Mouse (Mus musculus) C2C12 (cell line): Measurements from ENCODE around the gene Phactr1. TPM values are rescaled to one million over a fixed set of nuclear protein-coding genes. Genes with fewer than 3 reads are reported as not detected.

Source experiments
- H3K27me3 ChIP-seq: one replicate; pipeline ENCODE4 v1.6.1; 2011; ENCODE audit not compliant: control insufficient read depth, insufficient read depth, insufficient read length
- H3K36me3 ChIP-seq: one replicate; pipeline ENCODE4 v1.6.1; 2011; ENCODE audit not compliant: control insufficient read depth, insufficient read depth
- H3K4me3 ChIP-seq: one replicate; pipeline ENCODE4 v1.5.1; 2011; ENCODE audit warnings: mild to moderate bottlenecking, control low read depth; ENCODE audit not compliant: poor library complexity, insufficient read depth, severe bottlenecking
- H3K79me2 ChIP-seq: one replicate; pipeline ENCODE4 v1.6.1; 2011; ENCODE audit not compliant: control insufficient read depth, insufficient read depth
- H3K79me3 ChIP-seq: one replicate; pipeline ENCODE4 v1.6.1; 2011; ENCODE audit warnings: low read depth, control low read depth
- H3ac ChIP-seq: one replicate; pipeline ENCODE3; 2011; ENCODE audit warnings: low read depth; ENCODE audit not compliant: control insufficient read depth, insufficient read length
- CEBPB ChIP-seq: IDR thresholded peaks from one replicate; pipeline ENCODE4 v1.6.1; 2011; ENCODE audit warnings: low read depth, mild to moderate bottlenecking, control low read depth, moderate library complexity
- CTCF ChIP-seq: IDR thresholded peaks from one replicate; pipeline ENCODE4 v1.5.1; 2011; ENCODE audit not compliant: control insufficient read depth, insufficient read depth, insufficient read length
- FOSL1 ChIP-seq: IDR thresholded peaks from one replicate; pipeline ENCODE4 v1.8.0; 2011; ENCODE audit warnings: mild to moderate bottlenecking, low read length; ENCODE audit not compliant: poor library complexity, insufficient read depth, severe bottlenecking
- MAX ChIP-seq: IDR thresholded peaks from one replicate; pipeline ENCODE4 v1.6.1; 2011; ENCODE audit warnings: mild to moderate bottlenecking, control low read depth
- MYOD1 ChIP-seq: IDR thresholded peaks from one replicate; pipeline ENCODE4 v1.6.1; 2011; ENCODE audit warnings: low read depth; ENCODE audit not compliant: control insufficient read depth, insufficient read length
- MYOG ChIP-seq: IDR thresholded peaks from one replicate; pipeline ENCODE4 v1.6.1; 2011; ENCODE audit not compliant: control insufficient read depth, insufficient read length; ENCODE audit errors: extremely low read depth
- USF1 ChIP-seq: IDR thresholded peaks from one replicate; pipeline ENCODE4 v1.6.1; 2011; ENCODE audit warnings: low read depth, mild to moderate bottlenecking, control low read depth, moderate library complexity
- polyA plus RNA-seq: library from polyadenylated mRNA; unstranded; fragments of >200 nt; fragmentation: generic; extraction: Trizol; gene quantifications from one replicate; pipeline ENCODE4 v1.2.1, GENCODE M21; 2012; ENCODE audit warnings: missing spikeins

Phactr1 gene
- polyA plus RNA-seq, 1 experiment = 0.05 TPM

- H3K4me3 ChIP-seq = no peak overlapping the region
Measured at GRCm38 (mm10) chr13:42974506-42974905, 294.1 kb downstream of the Phactr1 start.

GRCm38 (mm10) chr13:42976144-42976543, 295.7 kb downstream of the Phactr1 start:
- Histone ChIP-seq H3K4me3 (no peak overlapping the region), H3ac (no peak overlapping the region), H3K27me3 (peaks cover 3% of the 10 kb centered on the region), H3K79me3 (no peaks in the 10 kb centered on the region), H3K79me2 (no peaks in the 10 kb centered on the region), H3K36me3 (no peaks in the 10 kb centered on the region)
- TF ChIP-seq CEBPB = no peak
- no peak for TF ChIP-seq MYOG
- no peak for TF ChIP-seq USF1
- TF ChIP-seq CTCF = no peak
- TF ChIP-seq MAX = no peak
- no peak for TF ChIP-seq FOSL1
- TF ChIP-seq MYOD1 = no peak

More at GRCm38 (mm10) chr13:42974506-42974905, 294.1 kb downstream of the Phactr1 start:
- Histone ChIP-seq H3K27me3 (peaks cover 3% of the 10 kb centered on the region), H3ac (no peak overlapping the region), H3K79me2 (no peaks in the 10 kb centered on the region), H3K36me3 (no peaks in the 10 kb centered on the region), H3K79me3 (no peaks in the 10 kb centered on the region)
- TF ChIP-seq FOSL1 = no peak
- TF ChIP-seq CEBPB = no peak
- no peak for TF ChIP-seq MYOD1
- TF ChIP-seq MAX = no peak
- TF ChIP-seq CTCF = no peak
- no peak for TF ChIP-seq MYOG
- no peak for TF ChIP-seq USF1

- Histone ChIP-seq H3K4me3 (no peak overlapping the region), H3ac (no peak overlapping the region), H3K27me3 (peaks cover 3% of the 10 kb centered on the region), H3K79me3 (no peaks in the 10 kb centered on the region), H3K36me3 (no peaks in the 10 kb centered on the region), H3K79me2 (no peaks in the 10 kb centered on the region)
- no peak for TF ChIP-seq MYOG
- no peak for TF ChIP-seq MAX
- no peak for TF ChIP-seq CEBPB
- no peak for TF ChIP-seq FOSL1
- no peak for TF ChIP-seq USF1
- TF ChIP-seq CTCF = no peak
- TF ChIP-seq MYOD1 = no peak
Measured at GRCm38 (mm10) chr13:42976967-42977366, 296.5 kb downstream of the Phactr1 start.

- Histone ChIP-seq H3K4me3 (no peak overlapping the region), H3K27me3 (peaks cover 3% of the 10 kb centered on the region), H3K36me3 (no peaks in the 10 kb centered on the region), H3K79me2 (no peaks in the 10 kb centered on the region), H3K79me3 (no peaks in the 10 kb centered on the region), H3ac (no peak overlapping the region)
- TF ChIP-seq CEBPB = no peak
- TF ChIP-seq FOSL1 = no peak
- no peak for TF ChIP-seq MAX
- no peak for TF ChIP-seq MYOD1
- no peak for TF ChIP-seq MYOG
- no peak for TF ChIP-seq USF1
- no peak for TF ChIP-seq CTCF
Measured at GRCm38 (mm10) chr13:42980581-42980980, 300.2 kb downstream of the Phactr1 start.

GRCm38 (mm10) chr13:42982646-42983045, 302.2 kb downstream of the Phactr1 start:
- no peaks in the 10 kb centered on the region for H3K79me2 ChIP-seq
- H3K27me3 ChIP-seq = peaks cover 1% of the 10 kb centered on the region
- H3ac ChIP-seq = no peak overlapping the region
- TF ChIP-seq CTCF (no peak), USF1 (no peak), MAX (no peak), MYOG (no peak), MYOD1 (no peak), CEBPB (no peak), FOSL1 (no peak)
- H3K36me3 ChIP-seq = no peaks in the 10 kb centered on the region
- H3K79me3 ChIP-seq = no peaks in the 10 kb centered on the region
- no peak overlapping the region for H3K4me3 ChIP-seq

GRCm38 (mm10) chr13:42985806-42986205, 305.4 kb downstream of the Phactr1 start:
- Histone ChIP-seq H3K79me3 (no peaks in the 10 kb centered on the region), H3ac (no peak overlapping the region), H3K27me3 (no peaks in the 10 kb centered on the region), H3K36me3 (no peaks in the 10 kb centered on the region), H3K79me2 (no peaks in the 10 kb centered on the region), H3K4me3 (no peak overlapping the region)
- TF ChIP-seq FOSL1 = no peak
- no peak for TF ChIP-seq CEBPB
- no peak for TF ChIP-seq MYOG
- no peak for TF ChIP-seq CTCF
- TF ChIP-seq USF1 = no peak
- TF ChIP-seq MAX = no peak
- TF ChIP-seq MYOD1 = no peak
